Mouse (Mus musculus) E14TG2a.4 (cell line): ENCODE measurements at regions not wholly inside any gene's neighbourhood (a gene's known extent, or its start where the extent isn't known, plus 50 kb on each side); places are given as distances from the start of the nearest gene placed in this dataset.

Experiments
- CTCF ChIP-seq: conservative IDR thresholded peaks from 2 replicates; pipeline ENCODE4 v1.5.1; 2014; ENCODE audit warnings: low read length
- NANOG ChIP-seq: IDR thresholded peaks from 2 replicates; pipeline ENCODE4 v1.6.1; 2014; ENCODE audit warnings: borderline replicate concordance, low read length, mixed read lengths
- POU5F1 ChIP-seq: IDR thresholded peaks from 2 replicates; pipeline ENCODE4 v1.6.1; 2014; ENCODE audit warnings: low read length, borderline replicate concordance

GRCm38 (mm10) chr1:71955331-71955730 is 256.8 kb downstream of the Mreg start:
- TF ChIP-seq CTCF (no peak), POU5F1 (no peak), NANOG (no peak)
